Mouse (Mus musculus) testis, adult 2 months (tissue): ENCODE measurements at regions not wholly inside any gene's neighbourhood (a gene's known extent, or its start where the extent isn't known, plus 50 kb on each side); places are given as distances from the start of the nearest gene placed in this dataset.

Source experiments
- CTCF ChIP-seq: fragments of 200-500 bp; IDR thresholded peaks from 2 replicates; pipeline ENCODE4 v1.5.1; 2012; ENCODE audit warnings: low read depth, mild to moderate bottlenecking, inconsistent platforms, low read length, moderate library complexity; ENCODE audit not compliant: control insufficient read depth, insufficient read depth, insufficient replicate concordance
- POLR2A ChIP-seq: fragments of 200-500 bp; IDR thresholded peaks from 2 replicates; pipeline ENCODE4 v1.6.1; 2012; ENCODE audit warnings: low read depth, mild to moderate bottlenecking, inconsistent platforms, low read length, moderate library complexity; ENCODE audit not compliant: control insufficient read depth

DNA sequence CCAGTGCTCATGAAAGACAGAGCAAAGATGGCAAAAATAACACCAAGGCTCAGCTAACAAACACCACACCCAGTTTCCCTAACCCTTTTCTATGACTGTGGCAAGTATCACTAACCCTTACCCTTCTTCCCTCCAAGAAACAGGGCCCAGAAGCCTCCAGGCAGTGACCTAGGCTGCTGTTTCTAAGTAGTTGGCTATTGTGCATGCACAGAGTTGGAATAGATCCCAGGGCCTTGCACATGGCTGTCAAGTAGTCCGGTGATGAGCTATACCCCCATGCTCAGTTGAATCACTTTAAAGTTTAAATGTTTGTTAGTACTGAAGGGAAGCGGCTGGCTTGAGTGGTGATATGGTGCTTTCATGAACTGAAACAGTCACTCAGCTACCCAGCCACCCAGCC is 53.9 kb upstream of the Arntl start:
- TF ChIP-seq POLR2A (no peak), CTCF (no peak)
